Mouse (Mus musculus): ENCODE results near the gene Ifna1. TPM values are rescaled to one million over a fixed set of nuclear protein-coding genes. Genes with fewer than 3 reads are reported as not detected.
A peak's percentile ranks its signal among the peaks of the same experiment; 100 is the strongest.

Ifna1 gene
- total RNA-seq, 2 experiments from 2014 or later = not detected

DNA sequence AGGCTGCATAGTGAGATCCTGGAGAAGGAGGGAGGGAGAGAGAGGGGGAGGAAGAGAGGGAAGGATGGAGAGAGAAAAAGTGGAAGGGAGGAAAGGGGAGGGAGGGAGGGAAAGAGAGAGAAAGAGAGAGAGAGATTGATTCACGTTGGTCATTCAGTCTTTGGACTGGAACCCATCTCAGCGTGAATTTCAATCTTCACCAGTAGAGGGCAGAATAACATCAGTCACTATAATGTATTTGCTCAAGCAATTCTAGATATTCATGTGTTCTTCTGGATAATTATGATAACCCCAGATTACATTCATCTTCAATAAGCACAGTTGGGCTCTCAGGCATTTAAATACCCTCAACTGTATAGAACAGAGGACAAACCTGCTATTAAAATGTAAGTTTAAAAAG lies 22.8 kb downstream of the Ifna1 start:
- DNase-seq = peak; percentile 7 to 65

DNA sequence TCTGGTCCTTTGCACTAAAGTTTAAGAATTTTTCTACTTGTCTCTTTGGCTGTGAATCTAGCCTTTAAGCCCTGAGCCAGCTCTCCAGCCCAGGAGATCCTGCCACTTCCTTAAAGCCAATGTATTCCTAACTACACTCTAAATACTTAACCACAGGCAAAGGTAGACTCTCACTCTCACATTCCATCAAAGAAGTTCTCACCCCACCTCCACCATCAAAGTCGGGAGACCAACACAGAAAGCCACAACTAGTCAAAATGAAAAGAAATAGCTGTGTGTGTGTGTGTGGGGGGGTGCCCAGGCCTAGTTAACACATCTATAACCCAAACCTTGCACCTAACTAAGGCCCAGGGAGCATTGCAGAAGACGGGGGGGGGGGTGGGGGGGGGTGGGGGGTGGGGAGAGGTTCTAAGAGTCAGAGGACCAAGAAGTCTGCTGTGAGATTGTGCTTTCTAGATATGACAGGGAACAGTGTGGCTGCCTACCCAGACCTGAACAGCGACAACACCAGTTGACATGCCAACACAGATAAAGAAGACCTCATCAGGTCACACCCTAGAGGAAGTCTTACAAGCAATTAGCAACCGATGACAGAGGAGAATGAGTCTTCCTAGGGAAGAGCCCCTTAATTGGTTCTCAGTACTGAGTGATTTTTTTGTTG lies 25.7 kb downstream of the Ifna1 start:
- no peak for DNase-seq

- no peak for DNase-seq
These were observed 26.6 kb downstream of the Ifna1 start for GRCm38 (mm10) chr4:88876520-88876919.

- DNase-seq = peak in 1 of 2 experiments; percentile 8
These were observed 28.4 kb downstream of the Ifna1 start for GRCm38 (mm10) chr4:88878246-88878645.

GRCm38 (mm10) chr4:88878772-88879171 lies 28.9 kb downstream of the Ifna1 start:
- no peak for DNase-seq

DNA sequence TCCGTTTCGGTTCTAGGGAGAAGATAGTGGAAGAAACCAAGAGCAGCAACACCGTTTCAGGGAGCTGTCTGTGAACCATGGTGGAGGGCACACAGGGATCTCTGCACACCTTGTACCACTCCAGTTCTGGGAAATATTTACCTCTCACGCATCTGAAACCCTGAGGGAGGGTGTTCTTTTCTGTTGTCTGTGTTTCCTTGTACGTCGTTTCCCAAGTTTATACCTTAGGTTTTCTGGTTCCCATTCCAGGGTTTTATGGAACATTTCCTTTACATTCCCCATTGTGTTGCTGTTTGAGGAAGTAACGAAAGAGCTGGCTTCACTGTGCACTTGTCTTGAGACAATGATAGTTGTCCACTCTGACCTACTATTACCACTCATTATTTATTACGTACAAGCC lies 30.2 kb downstream of the Ifna1 start, which contains the start of gene Ifne:
Gene Ifne (minus strand): TSS at position 101 of the 400 bp plus-strand sequence.
- DNase-seq = no peak

GRCm38 (mm10) chr4:88888236-88888635 lies 38.3 kb downstream of the Ifna1 start:
- DNase-seq = no peak

- DNase-seq = no peak
These were observed 43.4 kb downstream of the Ifna1 start for GRCm38 (mm10) chr4:88893201-88893754.

Other genes with a start within 250 kb of the Ifna1 start
- not detected for gene Ifna12, start 246.7 kb upstream of the Ifna1 start, total RNA-seq (2021)
- not detected for gene C87499, start 215.7 kb upstream of the Ifna1 start, total RNA-seq (2021)
- not detected for gene Ifna13, start 205.6 kb upstream of the Ifna1 start, total RNA-seq (2021)
- gene Ifna16, start 173.2 kb upstream of the Ifna1 start, total RNA-seq (2021) = not detected
- not detected for gene Ifna2, start 166.2 kb upstream of the Ifna1 start, total RNA-seq (2021)
- gene Ifnab, start 158.7 kb upstream of the Ifna1 start, total RNA-seq (2021) = not detected
- gene Gm26566, start 128.3 kb upstream of the Ifna1 start, total RNA-seq (2021) = under 1 TPM in 1 of 2 experiments, not detected in 1; 0.42 TPM
- gene Klhl9, start 127.6 kb upstream of the Ifna1 start, total RNA-seq (2021) = 10 to 100 TPM; 72.4 to 76.1 TPM
- not detected for gene Gm13271, start 95.2 kb upstream of the Ifna1 start, total RNA-seq (2021)
- gene Gm13283, start 90.0 kb upstream of the Ifna1 start, total RNA-seq (2021) = not detected
- not detected for gene Gm13290, start 76.3 kb upstream of the Ifna1 start, total RNA-seq (2021)
- not detected for gene Gm13289, start 73.2 kb upstream of the Ifna1 start, total RNA-seq (2021)
- gene Gm13272, start 70.2 kb upstream of the Ifna1 start, total RNA-seq (2021) = not detected
- gene Ifnz, start 68.0 kb upstream of the Ifna1 start, total RNA-seq (2021) = not detected
- gene Gm13276, start 64.4 kb upstream of the Ifna1 start, total RNA-seq (2021) = not detected
- gene Gm13277, start 61.5 kb upstream of the Ifna1 start, total RNA-seq (2021) = not detected
- not detected for gene Gm13278, start 58.5 kb upstream of the Ifna1 start, total RNA-seq (2021)
- gene Gm13275, start 55.6 kb upstream of the Ifna1 start, total RNA-seq (2021) = not detected
- gene Gm13279, start 52.7 kb upstream of the Ifna1 start, total RNA-seq (2021) = not detected
- gene Gm13285, start 50.4 kb upstream of the Ifna1 start, total RNA-seq (2021) = not detected
- gene Gm13287, start 46.8 kb upstream of the Ifna1 start, total RNA-seq (2021) = not detected
- gene Gm13288, start 44.6 kb upstream of the Ifna1 start, total RNA-seq (2021) = not detected
- gene Ifna7, start 33.9 kb upstream of the Ifna1 start, total RNA-seq (2021) = not detected
- gene Ifna11, start 30.1 kb upstream of the Ifna1 start, total RNA-seq (2021) = not detected
- not detected for gene Ifna6, start 22.7 kb upstream of the Ifna1 start, total RNA-seq (2021)
- gene Ifna5, start 14.6 kb upstream of the Ifna1 start, total RNA-seq (2021) = not detected
- not detected for gene Ifna4, start 8.2 kb upstream of the Ifna1 start, total RNA-seq (2021)
- gene Ifne, start 30.1 kb downstream of the Ifna1 start, total RNA-seq (2021) = not detected

All from heart, adult 18-20 months (tissue).